Mouse (Mus musculus) adrenal gland, postnatal 0 days (tissue): ENCODE measurements around the gene Olfr830. TPM values are rescaled to one million over a fixed set of nuclear protein-coding genes. Genes with fewer than 3 reads are reported as not detected.

ENCODE experiments used
- polyA plus RNA-seq: library from polyadenylated mRNA; unstranded; fragments of >200 nt; fragmentation: Nextera tagmentation; extraction: Ambion mirVana; gene quantifications from 2 replicates; pipeline ENCODE4 v1.2.1, GENCODE M21; 2015

Gene Olfr830
- polyA plus RNA-seq, result not detected in 2 replicates

DNA sequence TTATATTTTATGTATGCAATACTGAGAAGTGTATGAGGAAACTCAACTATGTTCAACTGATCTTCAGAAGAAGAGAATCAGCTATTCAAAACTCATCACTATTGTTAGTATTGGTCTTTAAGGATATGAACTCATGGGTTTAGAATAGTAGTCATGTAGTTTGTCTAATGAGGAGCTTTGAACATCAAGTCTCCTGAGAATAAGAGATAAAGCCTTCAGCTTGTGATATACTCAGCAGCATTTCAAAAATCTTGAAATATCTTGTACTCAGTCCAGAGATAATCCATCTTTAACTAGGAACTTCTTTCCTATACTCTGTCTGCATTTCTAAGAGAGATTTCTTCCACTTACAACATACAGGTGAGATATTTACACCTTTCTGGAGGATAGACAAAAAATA lies at the start of gene Olfr830:
Olfr830 (plus strand) TSS at position 301 of the 400 bp plus-strand sequence.

DNA sequence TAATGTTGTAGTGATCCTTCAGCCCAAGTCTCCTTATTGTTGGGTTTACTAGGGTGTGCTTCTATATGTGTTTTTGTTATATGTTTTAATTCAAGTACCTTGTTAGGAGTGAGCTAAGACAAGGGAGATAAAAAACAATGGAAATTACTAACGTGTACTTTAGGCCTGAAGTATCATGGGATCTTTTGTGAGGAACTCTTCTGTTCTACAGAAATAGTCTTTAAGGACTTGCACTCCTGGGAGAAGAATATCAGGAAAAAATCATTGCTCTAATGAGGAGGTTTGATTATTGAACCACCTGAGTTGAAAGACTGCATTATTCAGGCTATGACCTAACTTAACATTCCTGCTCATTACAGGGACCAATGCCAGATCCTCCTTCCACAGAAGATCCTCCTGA lies 19.9 kb upstream of the Olfr830 start, which contains the start of gene Olfr829:
Olfr829 (plus strand) TSS at position 301 of the 400 bp plus-strand sequence.

Other genes with a start within 250 kb of the Olfr830 start
- 2.0 and 3.9 TPM in 2 replicates for gene Muc16, start 200.2 kb upstream of the Olfr830 start, polyA plus RNA-seq
- not detected in 2 replicates for gene Olfr24, start 110.7 kb upstream of the Olfr830 start, polyA plus RNA-seq
- gene Olfr828, start 55.2 kb upstream of the Olfr830 start, polyA plus RNA-seq, result not detected in 2 replicates
- gene Olfr829, start 19.8 kb upstream of the Olfr830 start, polyA plus RNA-seq, result not detected in 2 replicates
- not detected in 2 replicates for gene Olfr832, start 62.4 kb downstream of the Olfr830 start, polyA plus RNA-seq
- not detected in 2 replicates for gene Olfr834, start 113.3 kb downstream of the Olfr830 start, polyA plus RNA-seq
- gene Olfr835, start 158.0 kb downstream of the Olfr830 start, polyA plus RNA-seq, result not detected in 2 replicates
- gene Olfr836, start 245.7 kb downstream of the Olfr830 start, polyA plus RNA-seq, result not detected in 2 replicates